In the genomic region with DNA sequence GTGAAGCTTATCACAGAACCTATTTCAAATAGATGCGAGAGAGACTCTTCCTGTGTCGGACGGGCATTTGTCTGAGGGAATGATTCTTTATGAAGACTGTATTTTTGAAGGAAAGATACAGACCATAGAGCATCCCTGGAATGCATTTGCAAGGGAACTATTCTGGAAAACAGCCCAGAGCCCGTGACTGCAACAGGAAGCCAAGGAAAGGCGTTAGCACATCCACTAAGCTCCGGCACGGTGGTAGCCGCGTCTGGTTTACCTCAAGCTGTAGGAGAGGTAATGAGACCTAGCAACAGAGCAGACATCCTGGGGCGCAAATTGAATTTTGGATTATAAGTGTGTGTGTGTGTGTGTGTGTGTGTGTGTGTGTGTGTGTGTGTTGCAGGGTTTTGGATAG, we compare ENCODE assay signal across 10 mouse cellular contexts.
DNase-seq lines count a peak whose midpoint lies in the region; ATAC-seq and TF ChIP-seq lines count a peak whose summit lies in the region.
"Had no signal": no experiment of that assay in that cellular context is flagged by ENCODE, and none has a peak within 500 bp of the region (broad histone marks: within the 10 kb centered on the region; RNA-seq: fewer than 3 reads in every experiment).

No protein-coding gene starts in this region.

- H3K4me3 ChIP-seq in heart, adult 2 months = no peak overlapping the region
- H3K4me3 ChIP-seq in lung, postnatal 0 days (ENCODE audit: low read depth, low read length) = no peak overlapping the region
- no peak overlapping the region for H3K4me3 ChIP-seq in stomach, embryonic 14.5 days (ENCODE audit: low read depth, low read length)
- H3K4me3 ChIP-seq: layer of hippocampus, adult 2 months had no signal

- 0 out of 2 replicates have a peak, but pooled peaks have one; percentile 22 for TF ChIP-seq EP300 in heart, adult 2 months (IDR thresholded peaks at IDR 0.05; ENCODE audit: insufficient read depth, low read depth, low read length)
- no peak for TF ChIP-seq EP300 in lung, postnatal 0 days (IDR thresholded peaks at IDR 0.05)

- 12% methylated on average over 10 of the region's 10 CpGs for WGBS in heart, adult 2 months
- WGBS in lung, postnatal 0 days = 21% methylated on average over 10 of the region's 10 CpGs
- 23% methylated on average over 10 of the region's 10 CpGs for WGBS in stomach, embryonic 14.5 days

- DNase-seq in heart, adult 2 months = no peak
- DNase-seq in heart, adult 11 months = no peak
- DNase-seq in lung, postnatal 0 days (ENCODE audit: low spot score) = peak; percentile 46
- DNase-seq in lung, postnatal 36 days = no peak
- peak; percentile 41 to 65 for DNase-seq in heart, postnatal 14 days
- DNase-seq in natural killer cell, adult 2 months (ENCODE audit: low spot score in 2 of 2) = no peak
- DNase-seq: gastrocnemius, postnatal 10 days had no signal

- no peak for TF ChIP-seq CTCF in heart, adult 2 months (IDR thresholded peaks at IDR 0.05)
- no peak for TF ChIP-seq CTCF in lung, postnatal 0 days (IDR thresholded peaks at IDR 0.05)

- H3K9me3 ChIP-seq in lung, postnatal 0 days (ENCODE audit: low read length) = no peaks in the 10 kb centered on the region
- no peaks in the 10 kb centered on the region for H3K9me3 ChIP-seq in stomach, embryonic 14.5 days (ENCODE audit: control insufficient read depth, low read depth, low read length)

- H3K4me1 ChIP-seq in heart, adult 2 months (ENCODE audit: control insufficient read depth, insufficient read depth, low read length) = peaks cover 4% of the 10 kb centered on the region
- no peaks in the 10 kb centered on the region; the same call in 1 of the 2 replicates for H3K4me1 ChIP-seq in lung, postnatal 0 days (ENCODE audit: insufficient read depth, low read depth, low read length)
- H3K4me1 ChIP-seq in stomach, embryonic 14.5 days (ENCODE audit: control insufficient read depth, insufficient read depth, low read length) = peaks cover 12% of the 10 kb centered on the region

- no peak overlapping the region for H3K4me2 ChIP-seq in lung, postnatal 0 days (replicated peaks; ENCODE audit: low read depth, low read length)
- H3K4me2 ChIP-seq in stomach, embryonic 14.5 days (replicated peaks; ENCODE audit: low read depth, low read length) = no peak overlapping the region

- H3K36me3 ChIP-seq in heart, adult 2 months (ENCODE audit: control insufficient read depth, insufficient read depth, low read length) = no peaks in the 10 kb centered on the region
- no peaks in the 10 kb centered on the region for H3K36me3 ChIP-seq in lung, postnatal 0 days (ENCODE audit: insufficient read depth, low read length)
- no peaks in the 10 kb centered on the region for H3K36me3 ChIP-seq in stomach, embryonic 14.5 days (ENCODE audit: control insufficient read depth, insufficient read depth, low read length)

- intact Hi-C loops in heart, adult 2 months (cut with DNase I) = no loop called here
- intact Hi-C loops in heart, postnatal 14 days (cut with DNase I) = no loop called here

- H3K9ac ChIP-seq in heart, adult 2 months (ENCODE audit: low read depth, low read length) = no peak overlapping the region
- H3K9ac ChIP-seq in lung, postnatal 0 days (replicated peaks; ENCODE audit: low read depth) = no peak overlapping the region
- no peak overlapping the region for H3K9ac ChIP-seq in stomach, embryonic 14.5 days (replicated peaks; ENCODE audit: low read depth, low read length)

- H3K27ac ChIP-seq in heart, adult 2 months = no peak overlapping the region
- no peak overlapping the region for H3K27ac ChIP-seq in lung, postnatal 0 days (ENCODE audit: low read length)
- H3K27ac ChIP-seq in stomach, embryonic 14.5 days (ENCODE audit: low read length) = peak overlapping the region; percentile 48; the same call in 1 of the 2 replicates
- H3K27ac ChIP-seq: layer of hippocampus, adult 2 months had no signal

- H3K27me3 ChIP-seq in heart, adult 2 months (ENCODE audit: control insufficient read depth, insufficient read depth, low read length) = no peaks in the 10 kb centered on the region
- H3K27me3 ChIP-seq in lung, postnatal 0 days (replicated peaks; ENCODE audit: insufficient read depth, low read length) = no peaks in the 10 kb centered on the region
- no peaks in the 10 kb centered on the region for H3K27me3 ChIP-seq in stomach, embryonic 14.5 days (ENCODE audit: control insufficient read depth, insufficient read depth, low read length)

- no peak for TF ChIP-seq POLR2A in heart, adult 2 months (IDR thresholded peaks at IDR 0.05; ENCODE audit: insufficient read depth, low read depth, low read length)

- ATAC-seq in lung, postnatal 0 days = no peak
- peak; percentile 26; the same call in 1 of the 2 replicates for ATAC-seq in stomach, embryonic 14.5 days (ENCODE audit: insufficient number of reproducible peaks, insufficient read depth, low FRiP score, low read depth)
- ATAC-seq in cerebellum, adult (ENCODE audit: insufficient number of reproducible peaks, low FRiP score, low TSS enrichment) = no peak

- no peaks in the 10 kb centered on the region for H3K79me2 ChIP-seq in heart, adult 2 months (replicated peaks; ENCODE audit: control insufficient read depth, insufficient read depth, low read length)

Comparison
In these comparisons a context has a peak if more than half of its experiments do, and no peak if none do; other contexts are left out.
1. DNase-seq: peak in lung, postnatal 0 days (single experiment) and heart, postnatal 14 days (2 of 2); none in heart, adult 2 months (0 of 2), heart, adult 11 months (single experiment), lung, postnatal 36 days (single experiment) and natural killer cell, adult 2 months (0 of 2).